Mouse (Mus musculus): ENCODE data around the gene Cecr2.

Cecr2 gene

GRCm38 (mm10) chr6:120674121-120674520, 8.0 kb downstream of the Cecr2 start:
- DNase-seq, result peak; percentile 27

- peak; percentile 35 for DNase-seq
Measured at GRCm38 (mm10) chr6:120674881-120675280, 8.7 kb downstream of the Cecr2 start.

GRCm38 (mm10) chr6:120675979-120676378, 9.8 kb downstream of the Cecr2 start:
- no peak for DNase-seq

DNA sequence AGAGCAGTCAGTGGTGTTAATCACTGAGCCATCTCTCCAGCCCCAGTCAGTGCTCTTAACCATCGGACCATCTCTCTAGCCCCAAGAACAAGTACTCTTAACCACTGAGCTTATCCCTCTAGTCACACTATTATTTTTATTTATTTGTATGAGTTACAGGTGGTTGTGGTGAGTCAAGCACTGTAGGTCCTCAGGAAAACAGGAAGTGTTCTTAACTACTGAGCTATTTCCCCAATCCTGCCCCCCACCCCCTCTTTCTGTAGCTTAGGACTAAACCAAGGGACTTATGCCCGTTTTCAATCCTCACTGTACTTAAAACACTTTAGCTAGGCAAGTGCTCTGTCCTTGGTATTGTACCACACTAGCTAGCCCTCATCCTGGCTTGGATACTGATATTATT, 17.2 kb downstream of the Cecr2 start:
- DNase-seq, result no peak

DNA sequence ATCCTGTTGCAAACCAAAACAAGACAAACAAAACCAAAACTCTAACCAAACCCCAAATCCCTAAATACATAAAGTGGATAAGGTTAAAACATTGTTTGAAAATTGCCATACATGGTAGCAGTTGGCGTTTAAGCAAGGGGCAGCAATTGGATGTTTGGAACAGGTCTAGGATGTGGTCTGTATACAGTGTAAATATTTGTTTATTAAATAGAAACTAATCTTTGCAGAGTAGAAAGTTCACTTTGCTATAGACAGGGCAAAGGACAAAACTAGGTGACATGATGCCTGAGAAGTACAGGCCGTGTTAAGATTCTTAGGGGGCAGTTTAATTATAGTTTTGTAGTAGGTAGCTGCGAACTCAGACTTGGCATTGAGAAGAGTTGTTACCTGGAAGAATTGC, 18.6 kb downstream of the Cecr2 start:
- DNase-seq, result no peak

DNA sequence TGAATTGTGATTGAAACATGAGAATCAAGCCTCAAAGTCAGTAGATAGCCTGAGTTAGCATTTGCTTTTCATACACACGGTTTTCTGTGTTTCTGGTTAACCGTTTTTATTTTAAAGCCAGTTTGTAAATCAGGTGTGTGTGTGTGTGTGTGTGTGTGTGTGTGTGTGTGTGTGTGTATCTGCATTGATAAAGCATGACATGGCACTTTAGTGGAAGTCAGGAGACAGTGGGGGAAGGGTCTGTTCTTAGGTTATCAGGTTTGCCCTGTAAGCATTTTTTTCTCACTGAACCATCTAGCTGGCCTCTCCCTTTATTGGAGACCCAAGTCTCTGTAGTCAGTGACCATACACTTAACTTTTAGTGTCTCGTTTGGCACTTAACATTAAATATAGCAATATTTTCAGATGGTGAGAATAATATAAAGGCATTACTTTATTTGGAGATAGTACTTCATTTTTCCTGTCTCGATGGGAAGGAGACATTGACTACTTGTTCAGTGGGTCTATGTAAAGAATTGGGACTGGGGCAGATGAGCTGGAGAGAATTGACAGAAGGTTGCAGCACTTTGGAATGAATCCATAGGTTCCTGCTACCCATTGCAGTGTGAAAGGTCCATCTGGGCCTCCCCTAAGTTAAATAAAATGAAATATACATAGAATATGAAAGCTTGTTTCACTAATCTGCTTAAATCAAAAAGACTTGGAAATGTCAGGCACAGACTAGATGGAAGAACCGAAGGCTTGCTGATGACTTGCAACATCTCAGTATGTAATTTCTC, 20.9 kb downstream of the Cecr2 start:
- no peak for DNase-seq

DNA sequence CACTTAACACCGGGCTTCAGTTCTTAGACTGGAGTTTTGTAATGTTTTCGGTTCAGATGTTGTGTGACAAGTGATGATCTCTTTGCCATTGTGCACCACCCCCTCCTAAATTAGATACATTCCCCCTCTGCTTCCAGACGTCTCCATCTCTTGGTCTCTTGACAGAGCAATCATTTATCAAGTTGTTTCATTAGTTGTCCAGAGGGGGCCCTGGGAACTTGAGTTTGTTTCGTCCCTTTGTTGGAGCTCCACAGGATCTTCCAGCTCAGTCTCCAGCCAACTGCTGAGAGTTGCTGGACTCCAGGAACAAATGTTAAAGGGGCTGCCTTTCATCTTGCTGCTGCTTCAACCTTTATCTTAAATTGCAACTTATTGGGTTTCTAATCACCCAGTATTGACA, 34.1 kb downstream of the Cecr2 start:
- no peak for DNase-seq

DNA sequence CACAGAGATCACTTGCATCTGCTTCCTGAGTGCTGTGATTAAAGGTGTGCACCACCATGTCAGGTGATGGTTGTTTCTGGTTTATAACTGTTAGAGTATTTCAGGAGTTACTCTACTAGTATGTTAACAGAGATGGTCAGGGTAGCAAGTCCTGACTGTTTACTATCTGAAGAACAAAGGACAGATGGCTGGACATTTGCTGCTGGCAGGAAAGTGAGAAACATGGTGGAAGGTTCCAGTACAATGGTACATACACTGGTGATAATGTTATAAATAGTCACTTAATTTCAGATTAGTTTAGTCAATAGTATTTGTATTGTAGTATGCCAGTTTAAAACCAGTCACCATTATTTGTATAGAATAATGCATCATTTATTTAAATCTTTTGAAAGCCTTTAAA, 38.2 kb downstream of the Cecr2 start:
- no peak for DNase-seq

- no peak for DNase-seq
Measured at GRCm38 (mm10) chr6:120708759-120709158, 42.6 kb downstream of the Cecr2 start.

- no peak for DNase-seq
Measured at GRCm38 (mm10) chr6:120714806-120715205, 48.6 kb downstream of the Cecr2 start.

- peak; percentile 11 for DNase-seq
Measured at GRCm38 (mm10) chr6:120715227-120715626, 49.1 kb downstream of the Cecr2 start.

DNA sequence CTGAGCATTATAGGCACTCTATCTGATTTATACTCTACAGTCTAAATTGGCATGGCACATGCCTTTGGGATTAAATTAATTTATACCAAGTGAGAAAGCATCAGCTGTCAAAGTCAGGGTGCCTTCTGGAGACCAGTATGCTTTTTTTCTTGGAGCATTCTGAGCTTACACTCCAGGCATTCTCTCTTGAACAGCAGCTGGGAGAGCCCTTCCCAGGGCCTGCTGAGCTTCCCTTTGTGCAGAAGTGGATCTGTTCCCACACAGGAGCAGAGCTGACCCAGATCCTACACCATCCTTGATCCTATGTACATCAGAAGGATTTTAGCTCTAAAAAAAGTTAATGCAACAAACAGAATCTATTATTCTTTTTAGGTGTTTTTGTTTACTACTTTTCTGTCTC, 49.7 kb downstream of the Cecr2 start:
- DNase-seq, result no peak

GRCm38 (mm10) chr6:120716531-120716984, 50.4 kb downstream of the Cecr2 start:
- no peak for DNase-seq

- DNase-seq, result no peak
Measured at GRCm38 (mm10) chr6:120725986-120726385, 59.8 kb downstream of the Cecr2 start.

- DNase-seq, result no peak
Measured at GRCm38 (mm10) chr6:120736011-120736410, 69.8 kb downstream of the Cecr2 start.

GRCm38 (mm10) chr6:120736566-120736965, 70.4 kb downstream of the Cecr2 start:
- peak; percentile 21 for DNase-seq

- DNase-seq, result no peak
Measured at GRCm38 (mm10) chr6:120743130-120743529, 77.0 kb downstream of the Cecr2 start.

GRCm38 (mm10) chr6:120744266-120744665, 78.1 kb downstream of the Cecr2 start:
- DNase-seq, result peak; percentile 12

GRCm38 (mm10) chr6:120746416-120746815, 80.2 kb downstream of the Cecr2 start:
- DNase-seq, result no peak

DNA sequence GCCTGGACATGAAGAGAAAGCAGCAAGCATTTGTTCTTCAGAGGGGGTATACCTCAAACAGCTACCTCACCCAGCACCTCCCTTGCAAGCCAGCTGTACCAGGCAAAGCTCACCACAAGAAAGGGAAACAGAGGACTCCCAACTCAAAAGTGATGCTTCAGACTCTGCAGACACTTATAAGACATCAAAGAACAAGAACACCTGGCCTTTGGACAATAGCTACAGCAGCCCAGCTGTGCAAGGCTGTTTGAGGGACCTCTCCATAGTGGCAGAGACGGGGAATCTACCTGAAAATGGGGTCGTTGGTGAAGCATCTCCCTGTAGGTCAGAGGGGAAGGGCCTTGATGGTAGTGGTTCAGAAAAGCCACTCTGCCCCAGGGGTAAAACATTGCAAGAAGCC, 95.0 kb downstream of the Cecr2 start:
- DNase-seq, result no peak

DNA sequence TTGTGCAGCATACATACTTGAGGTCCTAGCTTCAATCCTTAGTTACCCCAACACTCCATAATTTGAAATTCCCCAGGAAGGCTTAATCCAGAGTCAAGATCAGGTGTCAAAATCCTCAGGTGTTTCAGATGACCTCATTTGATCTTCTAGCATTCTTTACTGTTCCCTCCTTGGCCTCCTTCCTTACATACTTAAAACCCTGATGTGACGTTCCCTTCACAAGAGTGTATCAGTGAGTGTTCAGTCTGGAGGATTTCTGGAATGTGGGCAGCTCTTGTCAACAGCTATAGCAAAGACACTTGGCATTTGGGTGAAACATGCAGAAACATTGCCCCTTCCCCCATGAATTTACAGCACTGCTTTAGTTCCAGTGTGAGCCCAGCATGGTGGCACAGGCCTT, 103.8 kb downstream of the Cecr2 start:
- DNase-seq, result no peak

- no peak for DNase-seq
Measured at GRCm38 (mm10) chr6:120771366-120771765, 105.2 kb downstream of the Cecr2 start.

DNA sequence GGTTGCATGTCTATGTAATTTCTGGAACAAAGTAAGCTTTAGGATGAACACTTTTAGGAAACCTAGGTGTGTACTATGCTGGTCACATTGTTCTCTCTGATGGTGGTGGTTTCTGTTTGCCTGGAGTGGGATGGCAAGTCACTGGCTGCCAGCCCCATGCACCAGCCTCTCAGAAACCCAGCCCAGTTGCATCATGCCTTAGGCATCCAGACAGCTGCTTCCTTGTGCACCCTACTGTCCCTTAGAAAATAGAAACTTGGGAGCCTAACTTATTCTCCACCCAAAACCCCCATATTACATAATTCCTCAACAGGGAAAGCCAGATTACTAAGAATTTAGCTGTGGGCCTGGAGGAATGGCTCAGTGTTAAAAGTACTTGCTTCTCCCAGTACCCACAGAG, 105.9 kb downstream of the Cecr2 start:
- DNase-seq, result no peak

DNA sequence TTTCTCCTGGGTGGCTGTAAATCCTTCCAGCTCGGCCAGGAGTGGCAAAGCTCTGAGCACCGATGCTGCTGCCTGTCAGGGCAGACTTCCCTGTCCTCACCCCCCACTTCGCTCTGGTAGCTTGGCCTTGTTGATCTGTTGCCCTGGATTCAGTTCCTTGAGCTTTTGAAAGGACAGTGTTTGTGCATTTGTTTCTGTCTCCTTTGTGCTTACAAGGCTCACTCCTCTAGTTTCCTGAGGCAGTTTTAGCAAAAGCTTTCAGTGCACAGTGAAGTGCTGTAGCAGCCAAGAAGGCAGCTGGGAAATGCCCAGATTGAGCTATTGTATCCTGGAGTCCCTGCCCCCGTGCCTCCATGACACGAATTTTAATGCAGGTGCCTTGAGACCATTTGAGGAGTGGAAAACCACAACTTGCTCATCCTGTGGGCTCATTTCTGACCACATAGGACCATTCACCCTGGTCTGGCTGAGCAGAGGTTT, 107.0 kb downstream of the Cecr2 start, which contains the start of gene Slc25a18:
TSS of gene Slc25a18 (plus strand) at position 430 of the 480 bp plus-strand sequence.
- no peak for DNase-seq

DNA sequence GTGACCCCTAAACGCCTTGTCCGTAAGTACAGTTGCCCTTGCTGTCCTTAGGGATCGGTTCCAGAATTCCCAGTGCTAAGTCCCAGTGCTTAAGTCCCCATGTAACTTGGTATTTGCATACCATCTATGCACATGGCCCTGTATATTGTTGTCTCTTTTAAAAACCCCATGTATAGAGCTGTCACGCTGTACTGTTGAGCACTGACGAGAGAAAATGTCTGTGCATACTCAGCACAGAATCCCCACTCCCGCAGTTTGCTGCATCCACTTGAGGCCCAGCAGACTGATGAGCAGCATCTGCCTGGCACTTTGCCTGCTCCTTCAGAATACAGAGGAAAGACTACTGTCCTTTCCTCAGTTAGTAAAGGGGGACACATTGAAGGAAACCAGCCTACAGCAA, 107.6 kb downstream of the Cecr2 start:
- DNase-seq, result no peak

All from kidney, postnatal 10 days (tissue).